Mouse (Mus musculus): Measurements from ENCODE around the gene Tmem259. TPM values are rescaled to one million over a fixed set of nuclear protein-coding genes. Genes with fewer than 3 reads are reported as not detected.

Gene Tmem259
- total and polyA plus RNA-seq, 3 experiments: 62.0 to 150 TPM; not detected in 1

- Histone ChIP-seq H3K27ac (ENCODE audit: control insufficient read depth, low read depth, low read length) (no peak overlapping the region), H3K4me3 (ENCODE audit: control insufficient read depth in 1 of 2, insufficient read depth in 1 of 2, low read depth in 2 of 2, low read length in 2 of 2) (no peak overlapping the region), H3K4me1 (ENCODE audit: control insufficient read depth in 1 of 2, insufficient read depth in 2 of 2, low read length in 2 of 2) (peaks cover 0 to 12% of the 10 kb centered on the region in 2 experiments; a peak in 3 of 4 replicates), H3K79me2 (ENCODE audit: control insufficient read depth, insufficient read depth, low read length, poor library complexity) (peaks cover 11% of the 10 kb centered on the region), H3K36me3 (ENCODE audit: control insufficient read depth in 1 of 2, insufficient read depth in 2 of 2, low read length in 2 of 2) (peaks cover 0 to 8% of the 10 kb centered on the region in 2 experiments; a peak in 1 of 4 replicates), H3K9me3 (replicated peaks; ENCODE audit: insufficient read depth, low read length) (no peaks in the 10 kb centered on the region), H3K9ac (ENCODE audit: control insufficient read depth, low read depth, low read length, poor library complexity, severe bottlenecking) (no peak overlapping the region), H3K27me3 (ENCODE audit: control insufficient read depth in 1 of 2, insufficient read depth in 2 of 2, low read length in 2 of 2) (no peaks in the 10 kb centered on the region)
- no peak for DNase-seq (ENCODE audit: low read depth, low spot score)
- TF ChIP-seq MYB (IDR thresholded peaks at IDR 0.05; ENCODE audit: low read depth, low read length) (no peak), BHLHE40 (IDR thresholded peaks at IDR 0.05; ENCODE audit: borderline replicate concordance, low read depth, low read length) (no peak)
These were observed 27.4 kb downstream of the Tmem259 start for GRCm38 (mm10) chr10:79956643-79957154.

- DNase-seq (ENCODE audit: low read depth, low spot score): no peak
- Histone ChIP-seq H3K4me1 (ENCODE audit: control insufficient read depth in 1 of 2, insufficient read depth in 2 of 2, low read length in 2 of 2) (peaks cover 0 to 2% of the 10 kb centered on the region in 2 experiments; a peak in 1 of 4 replicates), H3K27ac (ENCODE audit: control insufficient read depth, low read depth, low read length) (no peak overlapping the region), H3K27me3 (ENCODE audit: control insufficient read depth in 1 of 2, insufficient read depth in 2 of 2, low read length in 2 of 2) (no peaks in the 10 kb centered on the region), H3K36me3 (ENCODE audit: control insufficient read depth in 1 of 2, insufficient read depth in 2 of 2, low read length in 2 of 2) (no peaks in the 10 kb centered on the region), H3K4me3 (ENCODE audit: control insufficient read depth in 1 of 2, insufficient read depth in 1 of 2, low read depth in 2 of 2, low read length in 2 of 2) (no peak overlapping the region), H3K79me2 (ENCODE audit: control insufficient read depth, insufficient read depth, low read length, poor library complexity) (peaks cover 7% of the 10 kb centered on the region), H3K9ac (ENCODE audit: control insufficient read depth, low read depth, low read length, poor library complexity, severe bottlenecking) (no peak overlapping the region), H3K9me3 (replicated peaks; ENCODE audit: insufficient read depth, low read length) (no peaks in the 10 kb centered on the region)
- TF ChIP-seq ZKSCAN1 (IDR thresholded peaks at IDR 0.05; ENCODE audit: low read depth, low read length) (no peak), MYB (IDR thresholded peaks at IDR 0.05; ENCODE audit: low read depth, low read length) (no peak), USF1 (IDR thresholded peaks at IDR 0.05; ENCODE audit: low read depth, low read length) (no peak), CTCF (IDR thresholded peaks at IDR 0.05 in 2 of 3, conservative IDR thresholded peaks at IDR 0.05 in 1 of 3; ENCODE audit: control insufficient read depth in 1 of 3, insufficient read depth in 1 of 3, low read depth in 2 of 3, low read length in 3 of 3, poor library complexity in 1 of 3, severe bottlenecking in 1 of 3) (no peak), MAFK (IDR thresholded peaks at IDR 0.05; ENCODE audit: borderline replicate concordance, low read depth, low read length) (no peak), TBP (IDR thresholded peaks at IDR 0.05; ENCODE audit: low read depth, low read length) (no peak), TCF12 (IDR thresholded peaks at IDR 0.05; ENCODE audit: low read depth, low read length) (no peak), ELF1 (IDR thresholded peaks at IDR 0.05; ENCODE audit: low read depth, low read length) (no peak), MAX (IDR thresholded peaks at IDR 0.05; ENCODE audit: low read length) (no peak), SMC3 (IDR thresholded peaks at IDR 0.05; ENCODE audit: low read depth, low read length) (no peak), CHD2 (IDR thresholded peaks at IDR 0.05; ENCODE audit: low read length) (no peak), GABPA (IDR thresholded peaks at IDR 0.05; ENCODE audit: low read depth, low read length) (no peak), BHLHE40 (IDR thresholded peaks at IDR 0.05; ENCODE audit: borderline replicate concordance, low read depth, low read length) (no peak), MAZ (IDR thresholded peaks at IDR 0.05; ENCODE audit: low read depth, low read length) (no peak), UBTF (IDR thresholded peaks at IDR 0.05; ENCODE audit: borderline replicate concordance, insufficient read depth, low read depth, low read length) (no peak), ZC3H11A (IDR thresholded peaks at IDR 0.05; ENCODE audit: low read depth, low read length) (no peak), MXI1 (IDR thresholded peaks at IDR 0.05; ENCODE audit: low read depth, low read length) (no peak), RAD21 (IDR thresholded peaks at IDR 0.05; ENCODE audit: low read depth, low read length) (no peak), ZMIZ1 (IDR thresholded peaks at IDR 0.05; ENCODE audit: low read depth, low read length) (no peak)
These were observed 28.4 kb downstream of the Tmem259 start for GRCm38 (mm10) chr10:79955691-79956090.
